ENCODE assay signal across 8 mouse cellular contexts in genomic region chrX:56755646-56756045, GRCm38 (mm10). TPM values are rescaled to one million over a fixed set of nuclear protein-coding genes. Genes with fewer than 3 reads are reported as not detected.
DNase-seq lines count a peak whose midpoint lies in the region; ATAC-seq and TF ChIP-seq lines count a peak whose summit lies in the region.

No protein-coding gene starts in this region.

- no peak overlapping the region for H3K4me2 ChIP-seq in hindbrain, embryonic 11.5 days (replicated peaks; ENCODE audit: low read depth, low read length)
- H3K4me2 ChIP-seq in hindbrain, embryonic 16.5 days (ENCODE audit: low read length) = no peak overlapping the region
- no peak overlapping the region for H3K4me2 ChIP-seq in stomach, postnatal 0 days (replicated peaks; ENCODE audit: low read depth)

- peak; percentile 43 for DNase-seq in hindbrain, embryonic 11.5 days (ENCODE audit: low spot score)
- peak; percentile 29 for DNase-seq in urinary bladder, postnatal 14 days (ENCODE audit: low spot score)
- DNase-seq in urinary bladder, adult 18-20 months (ENCODE audit: low spot score in 2 of 2) = no peak
- peak; percentile 45 to 64 for DNase-seq in cerebellum, postnatal 14 days
- peak; percentile 14 to 31 for DNase-seq in layer of hippocampus, postnatal 10 days (ENCODE audit: low spot score in 2 of 2)
- peak; percentile 45 for DNase-seq in stomach, postnatal 0 days (ENCODE audit: low spot score)
- no peak for DNase-seq in MN1 (ENCODE audit: low spot score)

- no peaks in the 10 kb centered on the region for H3K36me3 ChIP-seq in hindbrain, embryonic 11.5 days (ENCODE audit: control insufficient read depth, insufficient read depth, low read length)
- no peaks in the 10 kb centered on the region for H3K36me3 ChIP-seq in hindbrain, embryonic 16.5 days (ENCODE audit: control insufficient read depth, insufficient read depth, low read length)
- no peaks in the 10 kb centered on the region for H3K36me3 ChIP-seq in stomach, postnatal 0 days (ENCODE audit: control insufficient read depth, insufficient read depth, low read length)

- no peak overlapping the region for H3K27ac ChIP-seq in hindbrain, embryonic 11.5 days (ENCODE audit: low read depth, low read length)
- H3K27ac ChIP-seq in hindbrain, embryonic 16.5 days (ENCODE audit: low read depth, low read length) = no peak overlapping the region
- no peak overlapping the region for H3K27ac ChIP-seq in stomach, postnatal 0 days (replicated peaks)

- 74% methylated on average over 2 of the region's 2 CpGs for WGBS in hindbrain, embryonic 11.5 days
- WGBS in hindbrain, embryonic 16.5 days = 43% methylated on average over 2 of the region's 2 CpGs
- WGBS in stomach, postnatal 0 days = 31% methylated on average over 2 of the region's 2 CpGs

- no peaks in the 10 kb centered on the region for H3K27me3 ChIP-seq in hindbrain, embryonic 11.5 days (ENCODE audit: control insufficient read depth, insufficient read depth, low read length)
- no peaks in the 10 kb centered on the region for H3K27me3 ChIP-seq in hindbrain, embryonic 16.5 days (replicated peaks; ENCODE audit: control insufficient read depth, insufficient read depth, low read length)
- no peaks in the 10 kb centered on the region for H3K27me3 ChIP-seq in stomach, postnatal 0 days (ENCODE audit: control insufficient read depth, insufficient read depth, low read length)

- no peaks in the 10 kb centered on the region for H3K4me1 ChIP-seq in hindbrain, embryonic 11.5 days (replicated peaks; ENCODE audit: control insufficient read depth, insufficient read depth, low read length)
- H3K4me1 ChIP-seq in hindbrain, embryonic 16.5 days (ENCODE audit: control insufficient read depth, insufficient read depth, low read depth, low read length) = no peaks in the 10 kb centered on the region
- no peaks in the 10 kb centered on the region for H3K4me1 ChIP-seq in stomach, postnatal 0 days (replicated peaks; ENCODE audit: control insufficient read depth, insufficient read depth)

- H3K9ac ChIP-seq in hindbrain, embryonic 11.5 days (ENCODE audit: low read depth, low read length) = no peak overlapping the region
- no peak overlapping the region for H3K9ac ChIP-seq in hindbrain, embryonic 16.5 days (ENCODE audit: low read depth, low read length)
- H3K9ac ChIP-seq in stomach, postnatal 0 days (ENCODE audit: low read length) = no peak overlapping the region

- no peaks in the 10 kb centered on the region for H3K9me3 ChIP-seq in hindbrain, embryonic 11.5 days (ENCODE audit: control insufficient read depth, low read length)
- peaks cover 2% of the 10 kb centered on the region; the same call in 1 of the 2 replicates for H3K9me3 ChIP-seq in hindbrain, embryonic 16.5 days (ENCODE audit: control insufficient read depth, low read length)
- H3K9me3 ChIP-seq in stomach, postnatal 0 days (ENCODE audit: control insufficient read depth, low read length) = no peaks in the 10 kb centered on the region

- no peak for ATAC-seq in hindbrain, embryonic 11.5 days (ENCODE audit: low FRiP score)
- ATAC-seq in hindbrain, embryonic 16.5 days = no peak
- ATAC-seq in stomach, postnatal 0 days (ENCODE audit: low FRiP score, low TSS enrichment) = 0 out of 2 replicates have a peak, but pooled peaks have one; percentile 32

- H3K4me3 ChIP-seq in hindbrain, embryonic 11.5 days (ENCODE audit: low read depth, low read length) = no peak overlapping the region
- H3K4me3 ChIP-seq in hindbrain, embryonic 16.5 days (ENCODE audit: low read length) = no peak overlapping the region
- no peak overlapping the region for H3K4me3 ChIP-seq in stomach, postnatal 0 days (ENCODE audit: low read depth, low read length)

- TF ChIP-seq CTCF in stomach, postnatal 0 days (IDR thresholded peaks at IDR 0.05; ENCODE audit: low read depth) = peak; percentile 67

- no peak for TF ChIP-seq EP300 in stomach, postnatal 0 days (optimal IDR thresholded peaks at IDR 0.05)

RNA-seq across cellular contexts. Expression of gene Fhl1, which starts 24.1 kb away (rescaled TPM):
- 81.5 and 87.0 TPM in 2 replicates for polyA plus RNA-seq in hindbrain, embryonic 11.5 days (2014; fragmentation: Nextera tagmentation; extraction: Ambion mirVana)
- 212 and 226 TPM in 2 replicates for polyA plus RNA-seq in hindbrain, embryonic 16.5 days (2015; fragmentation: Nextera tagmentation; extraction: Ambion mirVana)
- total RNA-seq in layer of hippocampus, postnatal 10 days (2021) = 100 to 1,000 TPM; 154 to 160 TPM
- 386 and 394 TPM in 2 replicates for polyA plus RNA-seq in stomach, postnatal 0 days (2015; fragmentation: Nextera tagmentation; extraction: Ambion mirVana)

Comparison
In these comparisons a context has a peak if more than half of its experiments do, and no peak if none do; other contexts are left out.
1. DNase-seq: peak in hindbrain, embryonic 11.5 days (single experiment), urinary bladder, postnatal 14 days (single experiment), cerebellum, postnatal 14 days (2 of 2), layer of hippocampus, postnatal 10 days (2 of 2) and stomach, postnatal 0 days (single experiment); none in urinary bladder, adult 18-20 months (0 of 2) and MN1 (single experiment).